Mouse (Mus musculus): ENCODE measurements around the gene Cpa2. TPM values are rescaled to one million over a fixed set of nuclear protein-coding genes. Genes with fewer than 3 reads are reported as not detected.
A peak's percentile ranks its signal among the peaks of the same experiment; 100 is the strongest.

The Cpa2 gene
- polyA plus RNA-seq, 1 experiment from 2014 or later = 399 TPM

- Histone ChIP-seq H3K4me1 (ENCODE audit: control insufficient read depth, insufficient read depth, low read length) (peaks cover 9% of the 10 kb centered on the region; the same call in 1 of the 2 replicates), H3K36me3 (ENCODE audit: control insufficient read depth, insufficient read depth, low read length) (no peaks in the 10 kb centered on the region), H3K27me3 (replicated peaks; ENCODE audit: control insufficient read depth, insufficient read depth, low read length) (no peaks in the 10 kb centered on the region), H3K9ac (ENCODE audit: low read depth, low read length) (no peak overlapping the region), H3K9me3 (ENCODE audit: control insufficient read depth, low read length) (no peaks in the 10 kb centered on the region), H3K27ac (ENCODE audit: low read length) (no peak overlapping the region), H3K4me2 (ENCODE audit: low read depth, low read length) (no peak overlapping the region), H3K4me3 (ENCODE audit: low read length) (no peak overlapping the region)
- ATAC-seq = no peak
- 73% methylated on average over 7 of the region's 7 CpGs for WGBS
Observed at GRCm38 (mm10) chr6:30553381-30554010, 12.1 kb downstream of the Cpa2 start.

GRCm38 (mm10) chr6:30554092-30554491 is 12.7 kb downstream of the Cpa2 start:
- Histone ChIP-seq H3K9ac (ENCODE audit: low read depth, low read length) (no peak overlapping the region), H3K9me3 (ENCODE audit: control insufficient read depth, low read length) (no peaks in the 10 kb centered on the region), H3K27me3 (replicated peaks; ENCODE audit: control insufficient read depth, insufficient read depth, low read length) (no peaks in the 10 kb centered on the region), H3K36me3 (ENCODE audit: control insufficient read depth, insufficient read depth, low read length) (no peaks in the 10 kb centered on the region), H3K4me2 (ENCODE audit: low read depth, low read length) (no peak overlapping the region), H3K27ac (ENCODE audit: low read length) (no peak overlapping the region), H3K4me3 (ENCODE audit: low read length) (no peak overlapping the region), H3K4me1 (ENCODE audit: control insufficient read depth, insufficient read depth, low read length) (peaks cover 8% of the 10 kb centered on the region; the same call in 1 of the 2 replicates)
- no peak for ATAC-seq
- WGBS = 91% methylated on average over 5 of the region's 5 CpGs

DNA sequence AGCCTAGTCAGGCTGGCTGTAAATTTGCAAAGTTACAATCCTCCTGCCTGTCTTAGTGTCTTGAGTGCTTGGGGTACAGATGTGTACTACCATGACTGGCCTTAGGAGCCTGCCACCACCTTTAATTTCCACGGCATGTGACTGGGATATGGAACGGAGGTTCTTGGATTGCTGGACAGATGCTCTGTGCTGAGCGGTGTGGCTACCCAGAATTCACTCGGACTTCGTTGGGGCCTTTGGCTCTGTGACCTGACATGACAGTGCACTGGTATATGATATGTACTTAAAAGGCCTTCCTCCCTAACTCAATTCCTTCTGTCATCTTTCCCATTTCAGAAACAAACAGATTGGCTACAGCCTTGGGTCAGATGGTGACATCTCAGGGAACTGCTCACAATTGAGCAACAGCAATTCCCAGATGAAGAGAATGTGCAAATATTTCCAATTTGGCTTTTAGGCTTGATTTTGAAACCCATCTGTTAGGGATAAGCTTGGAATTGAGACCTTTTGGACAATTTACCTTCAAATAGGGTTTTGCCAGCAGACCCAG is 13.3 kb downstream of the Cpa2 start:
- 93% methylated on average over 5 of the region's 5 CpGs for whole genome bisulfite sequencing
- Histone ChIP-seq H3K4me2 (ENCODE audit: low read depth, low read length) (no peak overlapping the region), H3K27ac (ENCODE audit: low read length) (no peak overlapping the region), H3K4me1 (ENCODE audit: control insufficient read depth, insufficient read depth, low read length) (0 out of 2 replicates have a peak, but pooled peaks cover 3% of the 10 kb centered on the region), H3K9ac (ENCODE audit: low read depth, low read length) (no peak overlapping the region), H3K4me3 (ENCODE audit: low read length) (no peak overlapping the region), H3K27me3 (replicated peaks; ENCODE audit: control insufficient read depth, insufficient read depth, low read length) (no peaks in the 10 kb centered on the region), H3K9me3 (ENCODE audit: control insufficient read depth, low read length) (no peaks in the 10 kb centered on the region), H3K36me3 (ENCODE audit: control insufficient read depth, insufficient read depth, low read length) (no peaks in the 10 kb centered on the region)
- ATAC-seq = no peak

GRCm38 (mm10) chr6:30556080-30556479 is 14.7 kb downstream of the Cpa2 start:
- ATAC-seq = no peak
- H3K4me2 ChIP-seq (ENCODE audit: low read depth, low read length) = no peak overlapping the region

DNA sequence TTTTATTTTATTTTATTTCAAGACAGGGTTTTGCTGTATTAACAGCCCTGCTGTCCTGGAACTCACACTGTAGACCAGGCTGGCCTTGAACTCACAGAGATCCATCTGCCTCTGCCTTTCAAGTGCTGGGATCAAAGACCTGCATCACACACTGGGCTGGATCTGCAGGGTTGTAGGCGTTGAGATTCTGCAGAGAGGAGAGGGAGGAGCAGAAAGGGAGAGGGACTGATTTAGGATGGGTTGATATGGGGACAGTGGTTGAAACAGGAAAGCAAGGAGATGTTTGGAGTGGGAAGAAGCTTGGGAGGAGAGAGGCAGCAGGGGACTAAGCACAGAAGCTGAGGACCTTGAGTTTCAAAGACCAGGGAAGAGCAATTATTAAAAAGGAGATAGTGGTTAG is 18.3 kb downstream of the Cpa2 start:
- Histone ChIP-seq H3K36me3 (ENCODE audit: control insufficient read depth, insufficient read depth, low read length) (no peaks in the 10 kb centered on the region), H3K4me1 (ENCODE audit: control insufficient read depth, insufficient read depth, low read length) (no peaks in the 10 kb centered on the region), H3K27ac (ENCODE audit: low read length) (no peak overlapping the region), H3K9me3 (ENCODE audit: control insufficient read depth, low read length) (no peaks in the 10 kb centered on the region), H3K9ac (ENCODE audit: low read depth, low read length) (no peak overlapping the region), H3K27me3 (replicated peaks; ENCODE audit: control insufficient read depth, insufficient read depth, low read length) (no peaks in the 10 kb centered on the region), H3K4me3 (ENCODE audit: low read length) (no peak overlapping the region), H3K4me2 (ENCODE audit: low read depth, low read length) (no peak overlapping the region)
- no peak for ATAC-seq
- 54% methylated on average over 1 of the region's 1 CpGs for WGBS

More at GRCm38 (mm10) chr6:30556080-30556479, 14.7 kb downstream of the Cpa2 start:
- no peak overlapping the region for H3K27ac ChIP-seq (ENCODE audit: low read length)
- WGBS = 26% methylated on average over 6 of the region's 9 CpGs
- H3K4me1 ChIP-seq (ENCODE audit: control insufficient read depth, insufficient read depth, low read length) = 0 out of 2 replicates have a peak, but pooled peaks cover 3% of the 10 kb centered on the region
- H3K36me3 ChIP-seq (ENCODE audit: control insufficient read depth, insufficient read depth, low read length) = no peaks in the 10 kb centered on the region
- H3K9me3 ChIP-seq (ENCODE audit: control insufficient read depth, low read length) = no peaks in the 10 kb centered on the region
- H3K27me3 ChIP-seq (replicated peaks; ENCODE audit: control insufficient read depth, insufficient read depth, low read length) = no peaks in the 10 kb centered on the region
- no peak overlapping the region for H3K4me3 ChIP-seq (ENCODE audit: low read length)
- no peak overlapping the region for H3K9ac ChIP-seq (ENCODE audit: low read depth, low read length)

DNA sequence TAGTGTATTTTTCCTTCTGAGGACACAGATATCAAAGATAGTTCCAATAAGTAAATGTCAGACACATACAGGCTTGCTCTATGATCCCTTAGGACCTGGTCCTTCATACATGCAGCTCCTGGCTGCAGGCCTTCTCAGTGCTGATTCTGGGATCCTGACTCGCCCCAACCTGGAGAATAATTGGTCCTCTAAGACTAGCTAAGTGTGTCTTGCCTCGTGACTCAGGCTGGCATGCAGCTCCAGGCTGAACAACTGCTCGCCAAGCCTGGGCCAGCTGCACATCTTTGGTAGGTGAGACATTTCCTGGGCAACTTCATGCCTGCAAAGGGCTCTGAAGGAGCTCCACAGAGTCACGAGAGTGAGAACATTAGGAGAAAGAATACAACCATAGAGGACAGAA is 20.8 kb downstream of the Cpa2 start:
- Histone ChIP-seq H3K27me3 (replicated peaks; ENCODE audit: control insufficient read depth, insufficient read depth, low read length) (no peaks in the 10 kb centered on the region), H3K4me1 (ENCODE audit: control insufficient read depth, insufficient read depth, low read length) (no peaks in the 10 kb centered on the region), H3K4me2 (ENCODE audit: low read depth, low read length) (no peak overlapping the region), H3K4me3 (ENCODE audit: low read length) (no peak overlapping the region), H3K9ac (ENCODE audit: low read depth, low read length) (no peak overlapping the region), H3K27ac (ENCODE audit: low read length) (no peak overlapping the region), H3K36me3 (ENCODE audit: control insufficient read depth, insufficient read depth, low read length) (no peaks in the 10 kb centered on the region), H3K9me3 (ENCODE audit: control insufficient read depth, low read length) (no peaks in the 10 kb centered on the region)
- 83% methylated on average over 4 of the region's 4 CpGs for WGBS
- no peak for ATAC-seq

GRCm38 (mm10) chr6:30563575-30563974 is 22.2 kb downstream of the Cpa2 start:
- H3K4me3 ChIP-seq (ENCODE audit: low read length) = no peak overlapping the region
- no peaks in the 10 kb centered on the region for H3K4me1 ChIP-seq (ENCODE audit: control insufficient read depth, insufficient read depth, low read length)
- no peaks in the 10 kb centered on the region for H3K9me3 ChIP-seq (ENCODE audit: control insufficient read depth, low read length)
- 54% methylated on average over 6 of the region's 6 CpGs for WGBS
- no peak overlapping the region for H3K4me2 ChIP-seq (ENCODE audit: low read depth, low read length)
- ATAC-seq = peak; percentile 72
- H3K9ac ChIP-seq (ENCODE audit: low read depth, low read length) = no peak overlapping the region
- H3K27me3 ChIP-seq (replicated peaks; ENCODE audit: control insufficient read depth, insufficient read depth, low read length) = no peaks in the 10 kb centered on the region
- no peaks in the 10 kb centered on the region for H3K36me3 ChIP-seq (ENCODE audit: control insufficient read depth, insufficient read depth, low read length)
- no peak overlapping the region for H3K27ac ChIP-seq (ENCODE audit: low read length)

DNA sequence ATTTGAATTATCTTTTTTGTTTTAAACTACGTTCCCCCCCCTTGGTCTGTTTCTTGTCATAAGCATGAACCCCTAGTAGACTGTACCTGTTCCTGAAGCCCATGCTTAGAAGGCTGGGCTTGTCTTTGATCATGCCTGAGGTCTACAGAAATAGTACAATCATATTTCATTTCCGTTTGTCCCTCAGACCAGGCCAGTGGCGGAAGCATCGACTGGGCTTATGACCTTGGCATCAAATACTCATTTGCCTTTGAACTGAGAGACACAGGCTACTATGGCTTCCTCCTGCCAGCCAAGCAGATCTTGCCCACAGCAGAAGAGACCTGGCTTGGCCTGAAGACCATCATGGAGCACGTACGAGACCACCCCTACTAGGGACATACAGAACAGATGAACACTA is 22.7 kb downstream of the Cpa2 start:
- Histone ChIP-seq H3K9ac (ENCODE audit: low read depth, low read length) (no peak overlapping the region), H3K9me3 (ENCODE audit: control insufficient read depth, low read length) (no peaks in the 10 kb centered on the region), H3K4me3 (ENCODE audit: low read length) (no peak overlapping the region), H3K4me1 (ENCODE audit: control insufficient read depth, insufficient read depth, low read length) (no peaks in the 10 kb centered on the region), H3K36me3 (ENCODE audit: control insufficient read depth, insufficient read depth, low read length) (no peaks in the 10 kb centered on the region), H3K4me2 (ENCODE audit: low read depth, low read length) (no peak overlapping the region), H3K27me3 (replicated peaks; ENCODE audit: control insufficient read depth, insufficient read depth, low read length) (no peaks in the 10 kb centered on the region), H3K27ac (ENCODE audit: low read length) (no peak overlapping the region)
- no peak for ATAC-seq
- 86% methylated on average over 6 of the region's 6 CpGs for WGBS

DNA sequence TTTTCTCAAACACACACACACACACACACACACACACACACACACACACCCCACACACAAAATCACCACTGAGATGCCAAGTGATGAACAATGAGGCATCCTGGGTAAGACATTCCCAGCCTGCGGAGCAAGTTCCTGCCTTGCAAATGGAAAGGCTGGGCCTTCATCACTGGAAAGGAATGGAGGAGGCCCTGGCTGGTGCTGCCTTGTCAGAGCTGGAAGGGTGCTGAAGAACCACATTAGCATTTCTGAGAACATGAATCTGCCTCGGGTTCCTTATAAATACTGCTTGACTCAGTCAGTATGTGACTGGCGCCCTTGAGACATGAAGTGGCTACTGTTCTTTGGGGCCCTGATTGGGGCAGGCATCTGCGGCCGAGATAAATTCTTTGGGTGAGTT is 26.7 kb downstream of the Cpa2 start, which contains the start of gene Cpa4:
Gene Cpa4 (plus strand): TSS at position 301 of the 400 bp plus-strand sequence.
- no peak for ATAC-seq
- Histone ChIP-seq H3K9me3 (ENCODE audit: control insufficient read depth, low read length) (no peaks in the 10 kb centered on the region), H3K9ac (ENCODE audit: low read depth, low read length) (no peak within 1 kb of the TSS), H3K27ac (ENCODE audit: low read length) (no peak within 1 kb of the TSS), H3K4me1 (ENCODE audit: control insufficient read depth, insufficient read depth, low read length) (peaks cover 2% of the 10 kb centered on the region; the same call in 1 of the 2 replicates), H3K27me3 (replicated peaks; ENCODE audit: control insufficient read depth, insufficient read depth, low read length) (no peaks in the 10 kb centered on the region), H3K4me3 (ENCODE audit: low read length) (no peak within 1 kb of the TSS), H3K4me2 (ENCODE audit: low read depth, low read length) (no peak within 1 kb of the TSS), H3K36me3 (ENCODE audit: control insufficient read depth, insufficient read depth, low read length) (no peaks in the 10 kb centered on the region)
- WGBS = 70% methylated on average over 5 of the region's 5 CpGs

Data from intestine, embryonic 16.5 days (tissue).